Mouse (Mus musculus) right cerebral cortex, postnatal 36 days (tissue): ENCODE data around the gene Cnbp.

Experiments
- DNase-seq, 2 experiments: peaks; one replicate each; pipeline ENCODE4 v3.0.0; 2022; ENCODE audit warnings: low spot score in 2 of 2, mixed read lengths in 1 of 2

Cnbp gene

GRCm38 (mm10) chr6:87850900-87851614 lies at the start of gene Cnbp:
Cnbp (minus strand) TSS chr6:87851106.
- peak; percentile 94 to 96 for DNase-seq

GRCm38 (mm10) chr6:87898028-87898427 lies 47.1 kb upstream of the Cnbp start:
- DNase-seq = no peak

- DNase-seq = no peak
Observed at GRCm38 (mm10) chr6:87893931-87894330, 43.0 kb upstream of the Cnbp start.

GRCm38 (mm10) chr6:87887594-87888233 lies 36.8 kb upstream of the Cnbp start, which contains the start of gene Copg1:
Copg1 (plus strand) TSS chr6:87887814.
- peak; percentile 99 for DNase-seq

GRCm38 (mm10) chr6:87886721-87887120 lies 35.8 kb upstream of the Cnbp start:
- no peak for DNase-seq

GRCm38 (mm10) chr6:87882816-87883215 lies 31.9 kb upstream of the Cnbp start:
- peak; percentile 86 to 90 for DNase-seq

- DNase-seq = no peak
Observed at GRCm38 (mm10) chr6:87882221-87882620, 31.3 kb upstream of the Cnbp start.

GRCm38 (mm10) chr6:87879628-87880027 lies 28.7 kb upstream of the Cnbp start:
- DNase-seq = no peak

GRCm38 (mm10) chr6:87879010-87879409 lies 28.1 kb upstream of the Cnbp start:
- DNase-seq = no peak

GRCm38 (mm10) chr6:87876068-87876643 lies 25.2 kb upstream of the Cnbp start:
- DNase-seq = no peak

GRCm38 (mm10) chr6:87875562-87875961 lies 24.7 kb upstream of the Cnbp start:
- no peak for DNase-seq

- no peak for DNase-seq
Observed at GRCm38 (mm10) chr6:87875083-87875482, 24.2 kb upstream of the Cnbp start.

- DNase-seq = no peak
Observed at GRCm38 (mm10) chr6:87873963-87874362, 23.1 kb upstream of the Cnbp start.

- DNase-seq = no peak
Observed at GRCm38 (mm10) chr6:87873104-87873503, 22.2 kb upstream of the Cnbp start.

- no peak for DNase-seq
Observed at GRCm38 (mm10) chr6:87871240-87871639, 20.3 kb upstream of the Cnbp start.

- no peak for DNase-seq
Observed at GRCm38 (mm10) chr6:87870440-87870839, 19.5 kb upstream of the Cnbp start.

GRCm38 (mm10) chr6:87868871-87869506 lies 18.1 kb upstream of the Cnbp start:
- DNase-seq = no peak

GRCm38 (mm10) chr6:87867256-87867655 lies 16.4 kb upstream of the Cnbp start:
- no peak for DNase-seq

- DNase-seq = no peak
Observed at GRCm38 (mm10) chr6:87866211-87866610, 15.3 kb upstream of the Cnbp start.

GRCm38 (mm10) chr6:87857071-87857470 lies 6.2 kb upstream of the Cnbp start:
- DNase-seq = peak in 1 of 2 experiments; percentile 57

- DNase-seq = no peak
Observed at GRCm38 (mm10) chr6:87853446-87853845, 2.5 kb upstream of the Cnbp start.

- no peak for DNase-seq
Observed at GRCm38 (mm10) chr6:87851871-87852270, 965 bp upstream of the Cnbp start.
